Mouse (Mus musculus): ENCODE measurements around the gene Cela3a.

Gene Cela3a

DNA sequence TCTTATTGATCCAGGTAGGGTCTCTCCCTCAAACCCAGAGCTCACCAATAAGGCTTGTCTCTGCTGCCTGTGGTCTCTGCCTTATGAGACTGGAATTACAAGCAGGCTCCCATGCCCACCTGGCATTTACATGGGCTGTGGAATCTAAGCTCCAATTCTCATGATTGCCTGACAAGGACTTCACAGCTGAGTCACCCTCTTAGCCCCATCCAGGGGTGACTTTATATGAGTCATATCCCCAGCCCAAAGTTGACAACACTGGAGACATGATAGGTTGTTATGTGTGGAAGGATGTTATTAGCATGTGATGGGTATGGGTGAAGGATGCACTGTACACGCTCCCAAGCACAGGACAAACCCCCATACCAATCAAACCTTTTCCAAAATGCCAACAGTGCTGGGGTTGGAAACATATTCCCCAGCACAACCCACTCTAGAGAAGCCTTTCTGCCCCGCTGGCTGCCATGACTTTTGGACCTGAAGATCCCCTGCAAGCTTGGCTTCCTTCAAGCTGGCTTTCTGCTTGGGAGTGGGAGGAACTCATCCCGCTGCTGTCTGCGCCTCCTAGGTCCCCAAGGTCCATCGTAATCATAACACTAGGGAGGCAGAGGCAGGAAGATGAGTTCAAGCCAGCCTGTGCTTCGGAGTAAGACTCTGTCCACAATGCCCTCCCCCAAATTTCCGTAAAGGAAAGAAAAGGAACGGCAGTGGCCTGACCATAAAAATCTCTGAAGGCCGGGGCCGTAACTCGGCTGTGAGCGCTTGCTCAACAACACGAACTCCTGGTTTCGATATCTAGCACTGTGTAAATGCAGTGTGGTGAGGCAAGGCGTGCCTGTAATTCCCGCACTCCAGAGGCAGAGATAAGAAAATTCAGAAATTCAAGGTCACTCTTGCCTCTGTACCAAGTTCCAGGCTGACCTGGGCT, 37.7 kb downstream of the Cela3a start:
- no peak for DNase-seq (ENCODE audit: inconsistent ontology term)

DNA sequence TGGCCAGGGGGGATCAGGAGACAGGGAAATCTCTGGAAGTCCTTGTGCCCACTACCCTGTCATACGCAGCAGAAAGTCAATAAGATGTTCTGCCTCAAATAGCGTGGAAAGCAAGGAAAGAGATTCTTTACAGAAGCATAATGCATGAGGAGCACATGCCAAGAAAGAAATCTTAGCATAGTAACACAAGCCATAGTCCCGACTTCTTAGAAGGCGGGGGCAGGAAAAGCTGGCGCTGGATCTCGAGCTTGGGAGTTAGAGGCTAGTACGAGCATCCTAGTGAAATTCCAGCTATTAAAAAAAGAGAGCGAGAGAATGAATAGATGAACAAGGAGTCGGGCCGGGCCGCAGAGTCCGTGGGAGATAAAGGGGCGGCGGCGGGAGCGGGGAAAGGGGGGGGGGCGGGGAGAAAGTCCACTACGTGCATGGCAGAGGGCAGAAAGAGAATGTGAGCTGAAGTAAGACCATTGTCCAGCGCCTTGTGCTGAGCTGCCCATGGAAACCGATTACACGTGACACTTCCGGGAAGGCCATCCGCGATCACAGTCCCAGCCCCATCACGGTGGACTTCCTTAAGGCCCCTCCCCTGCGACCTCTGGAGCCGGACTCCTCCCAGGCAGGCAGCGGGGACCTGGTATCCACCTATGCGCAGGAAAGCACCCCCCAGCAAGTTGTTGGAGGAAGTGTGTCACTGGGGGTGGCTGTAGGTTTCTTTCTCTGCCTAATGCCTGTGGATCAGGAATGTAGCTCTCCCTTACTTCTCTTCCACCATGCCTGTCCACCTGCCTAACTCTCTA, 39.4 kb downstream of the Cela3a start:
- peak; percentile 57 for DNase-seq (ENCODE audit: inconsistent ontology term)

DNA sequence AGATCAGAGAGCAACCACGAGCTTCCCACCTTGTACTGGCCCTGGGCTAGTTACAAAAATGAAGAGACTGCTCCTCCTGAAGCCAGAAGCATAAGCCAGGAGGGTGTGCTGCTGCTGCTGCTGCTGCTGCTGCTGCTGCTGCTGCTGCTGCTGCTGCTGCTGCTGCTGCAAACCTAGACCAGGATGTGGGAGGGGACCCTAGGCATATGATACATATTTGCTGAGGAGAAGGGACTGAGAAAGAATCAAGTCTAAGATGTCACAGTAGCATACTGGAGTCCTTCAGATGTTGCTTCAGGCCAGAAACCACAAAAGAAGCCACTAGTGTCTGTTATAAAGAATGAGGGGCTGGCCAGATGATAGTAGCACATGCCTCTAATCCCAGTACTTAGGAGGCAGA, 41.4 kb downstream of the Cela3a start:
- DNase-seq (ENCODE audit: inconsistent ontology term) = no peak

DNA sequence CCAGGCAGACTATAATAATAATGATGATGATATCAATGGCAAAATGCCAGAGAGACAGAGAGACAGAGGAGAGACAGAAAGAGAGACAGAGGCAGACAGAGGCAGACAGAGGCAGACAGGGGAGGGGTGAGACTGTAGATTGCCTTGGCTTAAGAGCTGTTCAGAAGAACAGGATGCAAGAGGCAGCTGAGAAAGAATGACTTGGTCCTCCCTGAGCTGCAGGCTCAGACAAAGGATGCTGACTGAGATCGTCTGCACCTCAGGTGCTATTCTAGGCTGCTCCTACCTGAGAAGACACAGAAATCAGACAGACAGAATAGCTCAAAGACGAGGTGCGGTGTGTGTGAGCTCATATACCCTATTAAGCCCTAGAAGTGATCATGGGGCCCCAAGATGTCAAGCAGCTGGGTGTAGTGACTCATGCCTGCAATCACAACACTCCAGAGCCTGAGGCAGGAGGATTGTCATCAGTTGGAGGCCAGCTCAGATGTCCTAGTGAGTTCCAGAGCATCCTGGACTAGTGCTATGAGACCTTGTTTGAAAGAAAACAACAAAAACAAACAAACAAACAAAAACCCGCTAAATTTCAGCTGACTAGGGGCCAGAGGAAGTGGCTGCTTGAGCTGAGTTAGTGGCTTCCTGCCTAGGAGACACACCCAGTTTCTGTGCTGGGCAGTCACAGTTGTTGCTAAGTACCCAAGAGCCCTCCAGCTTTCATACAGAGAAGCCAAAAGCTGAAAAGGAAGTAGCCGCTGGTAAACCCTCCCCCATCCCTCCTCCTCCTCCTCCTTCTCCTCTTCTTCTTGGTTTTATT, 42.1 kb downstream of the Cela3a start:
- no peak for DNase-seq (ENCODE audit: inconsistent ontology term)

DNA sequence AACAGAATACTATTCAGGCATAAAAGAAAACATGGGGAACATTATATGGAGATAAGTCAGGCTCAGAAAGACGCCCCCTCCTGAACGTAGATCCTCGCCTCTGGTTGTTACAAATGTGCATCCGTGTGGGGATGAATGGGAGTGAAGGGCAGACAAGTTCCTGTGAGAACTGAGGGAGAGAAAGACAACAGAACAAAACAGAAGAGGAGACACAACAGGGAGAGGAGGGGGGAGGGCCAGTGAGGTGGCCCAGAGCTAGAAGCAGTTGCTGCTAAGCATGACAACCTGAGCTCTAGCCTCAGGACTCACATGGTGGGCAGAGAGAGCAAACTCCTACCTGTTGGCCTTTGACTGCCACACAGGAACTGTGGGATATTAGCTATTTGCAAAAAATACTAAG, 43.5 kb downstream of the Cela3a start:
- DNase-seq (ENCODE audit: inconsistent ontology term) = no peak

DNA sequence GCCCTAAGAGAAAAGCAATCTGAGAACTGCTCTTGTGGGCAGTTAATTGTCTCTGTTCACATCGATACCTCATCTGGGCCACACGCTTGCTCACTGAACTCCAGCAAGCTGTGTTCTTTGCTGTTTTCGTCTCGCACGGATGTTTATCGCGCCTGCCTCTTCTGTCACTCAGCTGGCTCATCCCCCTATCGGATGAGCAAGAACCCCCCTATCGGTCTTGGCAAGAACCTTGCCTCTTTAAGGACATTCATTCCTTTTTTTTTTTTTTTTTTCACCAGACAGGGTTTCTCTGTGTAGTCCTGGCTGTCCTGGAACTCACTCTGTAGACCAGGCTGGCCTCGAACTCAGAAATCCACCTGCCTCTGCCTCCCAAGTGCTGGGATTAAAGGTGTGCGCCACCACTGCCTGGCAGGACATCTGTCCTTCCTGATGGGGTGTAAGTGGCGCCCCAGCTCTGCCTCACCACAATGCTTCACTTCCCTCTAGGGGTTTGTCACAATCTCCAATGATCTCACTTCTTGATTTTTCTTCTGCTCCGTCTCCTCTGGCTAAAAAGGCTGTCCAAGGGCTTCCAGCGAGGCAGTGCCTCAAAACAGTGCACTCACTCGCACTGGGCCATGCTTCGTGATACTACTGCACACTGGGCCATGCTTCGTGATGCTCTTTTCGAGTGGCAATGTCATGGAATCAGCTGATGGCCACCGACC, 44.1 kb downstream of the Cela3a start:
- DNase-seq (ENCODE audit: inconsistent ontology term) = no peak

DNA sequence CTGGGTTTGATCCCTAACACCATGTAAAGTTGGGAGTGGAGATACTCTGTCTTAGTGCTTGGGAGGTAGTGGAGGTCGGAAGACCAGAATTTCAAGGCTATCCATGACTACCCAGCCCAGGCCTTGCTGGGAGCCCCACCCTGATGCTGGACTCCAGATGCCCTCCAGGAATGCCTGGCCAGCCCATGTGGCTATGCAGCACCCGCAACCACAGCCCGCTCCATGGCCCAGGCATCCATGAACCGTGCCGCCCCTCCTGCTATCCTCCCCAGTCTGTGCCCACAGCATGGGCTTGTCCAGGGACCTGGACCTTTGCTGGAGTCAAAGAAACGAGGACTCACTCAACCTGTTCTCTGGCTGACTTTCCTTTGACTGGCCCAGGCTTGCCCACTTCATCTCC, 44.8 kb downstream of the Cela3a start:
- no peak for DNase-seq (ENCODE audit: inconsistent ontology term)

DNA sequence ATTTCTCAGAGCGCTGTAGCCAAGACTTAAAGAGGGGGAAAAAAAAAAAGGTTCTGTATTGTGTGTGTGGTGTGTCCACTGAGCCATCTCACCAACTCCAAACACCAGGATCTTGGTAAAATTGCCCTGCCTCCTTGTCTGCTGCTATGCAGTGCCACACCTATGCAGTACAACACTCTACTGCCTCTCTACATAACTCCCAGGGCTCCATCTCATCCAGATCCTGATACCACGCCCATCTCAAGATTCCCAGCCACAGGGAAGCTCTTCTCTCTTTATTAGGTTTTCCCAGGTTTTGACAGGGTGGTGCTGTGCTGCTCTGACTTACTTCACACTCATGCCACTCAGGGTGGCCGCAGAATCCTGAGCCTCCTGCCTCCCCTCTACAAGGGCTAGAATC, 48.6 kb downstream of the Cela3a start:
- no peak for DNase-seq (ENCODE audit: inconsistent ontology term)

DNA sequence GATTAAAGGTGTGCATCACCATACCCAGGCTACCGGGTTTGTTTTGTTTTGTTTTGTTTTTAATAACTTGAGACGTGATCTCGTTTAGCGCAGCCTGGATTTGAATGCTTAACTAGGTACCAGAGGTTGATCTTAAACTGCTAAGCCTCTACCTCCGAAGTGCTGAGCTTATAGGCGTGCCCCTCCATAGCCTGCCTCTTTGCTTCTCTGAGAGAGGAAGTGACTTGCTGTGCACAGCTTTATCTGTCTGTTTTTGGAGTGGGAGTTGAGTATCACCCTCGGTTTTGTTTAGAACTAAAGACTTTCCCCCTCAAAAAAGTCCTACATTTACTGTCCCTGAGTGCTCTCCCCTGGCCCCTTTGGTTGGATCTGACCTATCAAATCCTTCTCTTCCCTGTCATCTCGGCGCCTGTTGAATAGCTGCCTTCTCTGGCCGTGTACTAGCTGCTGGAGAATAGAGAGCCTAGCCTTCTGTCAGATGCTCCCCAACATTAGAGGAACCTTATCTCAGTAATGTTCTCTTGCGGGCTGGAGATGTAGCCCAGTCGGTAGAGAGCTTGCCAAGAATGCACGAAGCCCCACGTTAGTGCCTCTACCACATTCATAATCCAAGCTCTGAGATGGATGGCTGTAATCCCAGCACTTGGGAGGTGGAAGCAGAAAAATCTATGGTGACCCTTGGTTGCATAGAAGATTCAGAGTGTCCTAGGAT, 51.1 kb downstream of the Cela3a start:
- DNase-seq (ENCODE audit: inconsistent ontology term) = no peak

DNA sequence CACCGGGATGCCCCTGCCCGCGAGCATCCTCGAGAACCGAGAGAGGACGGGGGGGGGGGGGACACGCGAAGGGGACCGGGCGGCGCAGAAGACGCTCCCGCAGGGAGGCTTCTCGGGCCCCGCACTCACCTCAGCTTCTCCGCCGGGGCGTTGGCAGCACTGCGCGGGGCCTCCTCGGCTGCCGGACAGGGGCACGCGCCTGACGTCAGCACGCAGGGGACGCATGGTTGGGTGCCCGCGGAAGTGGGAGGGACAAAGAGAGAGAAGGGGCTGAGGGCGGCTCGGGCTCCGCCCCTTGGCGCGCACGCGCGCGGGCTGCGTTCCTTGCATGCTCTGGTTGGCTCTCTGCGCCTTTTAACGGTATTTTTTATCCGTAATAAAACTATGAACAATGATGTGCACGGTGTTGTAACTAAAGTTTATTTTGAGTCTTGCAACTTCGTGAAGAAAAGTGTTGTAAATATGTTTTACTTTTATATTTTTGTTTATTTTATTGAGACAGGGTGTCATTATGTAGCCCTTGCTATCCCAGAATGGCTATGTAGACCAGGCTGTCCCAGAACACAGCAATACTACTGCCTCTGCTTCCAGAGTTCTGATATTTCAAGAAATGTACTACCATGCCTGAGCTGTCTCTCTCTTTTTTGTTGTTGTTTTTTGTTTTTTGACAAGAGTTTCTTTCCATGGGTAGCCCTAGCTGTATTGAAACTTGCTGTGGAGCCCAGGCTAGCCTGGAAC, 51.9 kb downstream of the Cela3a start, which contains the start of gene Cdc42:
TSS of gene Cdc42 (minus strand) at position 204 of the 738 bp plus-strand sequence.
- peak; percentile 99 for DNase-seq (ENCODE audit: inconsistent ontology term)

DNA sequence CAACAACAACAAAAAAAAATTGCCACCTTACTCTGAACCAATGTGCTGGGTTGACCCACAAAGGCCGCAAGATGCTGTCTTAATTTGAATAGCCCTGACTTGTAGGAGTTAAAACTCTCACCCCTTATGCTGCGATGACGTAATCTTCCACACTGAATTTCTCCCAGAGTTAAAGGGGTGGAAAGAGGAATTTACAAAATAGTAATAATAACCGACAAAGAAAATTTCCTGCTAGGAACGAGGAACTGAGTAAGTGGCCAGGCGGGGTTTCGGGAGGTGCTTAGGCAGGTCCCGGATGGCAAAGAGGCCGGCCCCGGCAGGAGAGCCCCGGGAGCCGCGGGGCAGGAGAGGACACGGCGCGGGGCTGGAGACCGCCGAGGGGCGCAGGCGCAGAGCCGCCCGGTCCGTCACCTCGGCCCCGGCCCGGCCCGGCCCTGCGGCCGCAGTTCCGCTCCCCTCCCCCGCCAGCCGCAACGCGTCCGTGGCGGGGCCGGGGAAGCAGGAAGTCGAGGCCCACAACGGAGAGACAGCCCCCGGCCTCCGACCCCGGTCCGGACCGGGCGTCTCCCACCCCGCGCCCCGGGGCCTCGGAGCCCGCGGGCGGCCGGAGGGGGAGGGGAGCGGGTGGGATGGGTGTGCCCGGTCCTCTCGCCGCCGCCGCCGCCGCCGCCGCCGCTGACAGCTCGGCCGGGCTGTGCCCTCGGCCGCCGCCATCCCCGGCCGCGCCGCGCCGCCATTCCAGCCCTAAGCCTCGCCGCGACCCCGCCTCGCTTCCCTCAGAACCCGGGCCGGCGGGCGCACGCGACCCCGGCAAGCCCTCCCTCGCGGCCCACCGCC, 52.7 kb downstream of the Cela3a start:
- peak; percentile 74 for DNase-seq (ENCODE audit: inconsistent ontology term)
